Mouse (Mus musculus) testis, postnatal 10 days (tissue): ENCODE results near the gene Itgb5.
A peak's percentile ranks its signal among the peaks of the same experiment; 100 is the strongest.

Experiments
- DNase-seq: peaks from one replicate; pipeline ENCODE4 v3.0.0; 2021; ENCODE audit warnings: low spot score

Itgb5 gene

DNA sequence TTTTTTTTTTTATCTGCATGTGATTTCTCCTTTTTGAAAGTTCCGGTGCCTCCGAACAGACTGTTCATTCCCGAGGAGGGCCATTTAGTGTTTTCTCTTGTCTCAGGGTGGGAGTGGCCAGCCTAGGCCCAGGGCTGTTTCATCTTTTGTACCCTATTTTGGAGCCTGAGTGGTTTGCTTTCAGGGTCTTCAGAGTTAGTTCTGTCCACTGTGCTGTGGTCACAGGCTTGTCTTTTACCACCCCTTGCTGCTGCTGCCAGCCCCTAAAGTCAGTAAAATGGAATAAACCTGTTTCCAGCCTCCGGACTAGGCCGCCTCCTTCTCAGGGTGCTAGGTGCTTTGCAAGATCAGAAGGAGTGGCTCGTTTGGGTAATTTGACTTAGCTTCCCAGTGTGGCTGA lies 2.6 kb downstream of the Itgb5 start:
- no peak for DNase-seq

DNA sequence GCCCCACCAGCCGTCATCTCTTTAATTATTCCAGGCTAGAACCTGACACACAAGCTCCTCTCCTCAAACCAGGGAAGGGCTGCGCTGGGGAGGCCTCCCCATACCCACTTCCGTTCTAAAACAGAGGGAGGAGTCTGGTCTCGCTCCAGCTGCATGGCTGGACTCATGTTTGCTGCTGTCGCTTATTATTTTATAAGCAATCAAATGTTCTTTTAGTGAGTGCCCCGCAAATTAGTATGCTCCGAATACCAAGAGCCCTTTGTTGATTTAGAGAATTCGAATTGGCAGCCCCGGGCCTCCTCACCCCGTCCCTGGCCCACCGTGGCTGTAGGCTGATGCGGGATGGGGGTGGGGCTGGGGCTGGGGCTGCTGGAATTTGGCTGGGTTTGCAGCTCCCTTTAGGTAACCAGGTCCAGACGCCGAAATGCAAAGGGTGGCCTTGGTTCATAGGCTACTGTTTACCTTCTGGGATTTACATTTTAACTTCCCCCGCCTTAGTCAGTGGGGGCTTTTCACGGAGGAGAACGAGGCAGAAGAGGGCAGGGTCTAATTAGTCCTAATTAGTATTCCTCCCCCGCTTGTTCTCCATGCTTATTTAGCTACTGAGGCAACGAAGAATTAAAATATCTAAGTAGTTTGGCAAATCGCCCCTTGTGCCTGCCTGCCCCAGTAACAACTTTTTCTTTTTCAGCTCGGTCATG lies 3.4 kb downstream of the Itgb5 start:
- no peak for DNase-seq

DNA sequence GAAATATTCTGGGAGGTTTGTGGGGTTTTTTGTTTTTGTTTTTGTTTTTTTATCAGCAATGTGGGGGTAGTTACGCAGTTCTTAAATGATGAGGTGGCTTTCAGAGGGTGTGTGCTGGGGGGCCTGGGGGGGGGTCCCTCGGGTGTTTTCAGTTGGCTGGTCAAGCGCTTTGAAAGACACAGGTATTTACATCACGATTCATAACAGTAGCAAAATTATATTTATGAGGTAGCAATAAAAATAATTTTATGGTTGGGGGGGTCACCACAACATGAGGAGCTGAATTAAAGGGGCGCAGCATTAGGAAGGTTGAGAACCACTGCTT lies 3.9 kb downstream of the Itgb5 start:
- DNase-seq: no peak

DNA sequence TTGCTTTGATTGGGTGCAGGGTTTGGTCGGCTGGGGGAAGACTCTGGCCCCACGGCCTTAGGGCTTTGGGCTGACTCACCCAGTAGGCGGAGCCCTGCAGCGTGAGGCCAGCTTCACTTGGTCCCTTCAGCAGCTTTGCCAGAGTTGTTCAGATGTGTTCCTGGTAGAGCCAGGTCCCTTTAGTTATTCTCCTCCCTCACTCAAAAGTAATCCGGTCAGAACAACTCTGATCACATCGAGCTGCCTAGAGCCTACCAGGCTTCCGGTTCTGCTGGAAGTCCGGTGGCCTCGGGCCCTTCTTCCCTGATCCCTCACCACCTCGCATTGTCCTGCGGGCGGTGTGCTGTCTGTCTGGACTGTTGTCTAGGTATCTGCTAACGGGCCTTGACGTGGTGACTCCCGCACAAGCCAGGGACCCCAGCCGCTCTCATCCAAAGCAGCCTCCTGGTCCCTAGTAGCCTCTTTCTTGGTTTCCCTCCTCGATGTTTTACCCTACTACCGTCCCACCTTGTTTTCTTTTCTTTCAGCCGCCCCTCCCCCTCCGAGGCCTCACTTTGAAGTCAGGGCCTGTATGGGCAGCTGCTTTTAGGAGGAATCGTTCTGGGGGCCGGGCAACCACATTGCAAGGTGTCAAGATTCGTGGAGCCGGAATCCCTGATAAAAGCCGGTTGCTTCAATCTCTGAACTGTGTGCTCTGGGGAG lies 4.5 kb downstream of the Itgb5 start:
- DNase-seq: peak; percentile 56

DNA sequence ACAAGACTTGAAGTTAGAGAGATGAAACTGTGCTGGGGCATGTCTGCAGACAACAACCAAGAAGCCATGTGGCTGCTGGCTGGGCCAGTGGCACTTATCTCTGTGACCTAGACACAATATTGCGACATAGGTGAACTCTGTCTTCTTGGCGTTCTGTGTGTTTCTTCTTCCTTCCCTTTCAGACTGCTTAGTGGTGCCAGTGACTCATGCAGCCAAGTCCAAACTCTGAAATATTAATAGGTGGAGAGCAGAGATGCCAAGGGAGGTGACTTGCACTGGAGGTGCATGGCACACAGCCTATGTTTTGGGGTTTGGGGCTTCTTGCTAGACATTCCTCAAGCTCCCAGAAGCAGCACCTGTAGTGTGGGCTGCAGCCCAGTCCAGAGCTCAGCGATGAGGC lies 7.2 kb downstream of the Itgb5 start:
- DNase-seq: no peak

DNA sequence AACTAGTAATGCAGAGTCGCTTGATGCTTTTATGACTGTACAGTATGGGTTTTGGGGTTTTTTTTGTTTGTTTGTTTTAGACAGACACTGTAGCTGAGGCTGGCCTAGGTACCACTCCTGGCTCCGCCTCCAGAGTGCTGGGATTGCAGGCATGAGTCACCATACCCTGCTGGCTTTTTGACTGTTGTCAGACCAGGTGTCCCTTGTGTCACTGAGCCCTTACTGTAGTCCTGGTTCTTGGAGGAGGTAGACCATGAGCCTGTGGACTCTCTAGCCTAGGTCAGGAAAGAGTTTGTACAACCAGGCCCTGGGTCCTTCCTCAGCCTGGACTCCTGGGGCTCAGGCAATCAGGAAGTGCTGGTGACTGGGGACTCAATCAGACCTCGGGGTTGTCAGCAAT lies 7.7 kb downstream of the Itgb5 start:
- no peak for DNase-seq

DNA sequence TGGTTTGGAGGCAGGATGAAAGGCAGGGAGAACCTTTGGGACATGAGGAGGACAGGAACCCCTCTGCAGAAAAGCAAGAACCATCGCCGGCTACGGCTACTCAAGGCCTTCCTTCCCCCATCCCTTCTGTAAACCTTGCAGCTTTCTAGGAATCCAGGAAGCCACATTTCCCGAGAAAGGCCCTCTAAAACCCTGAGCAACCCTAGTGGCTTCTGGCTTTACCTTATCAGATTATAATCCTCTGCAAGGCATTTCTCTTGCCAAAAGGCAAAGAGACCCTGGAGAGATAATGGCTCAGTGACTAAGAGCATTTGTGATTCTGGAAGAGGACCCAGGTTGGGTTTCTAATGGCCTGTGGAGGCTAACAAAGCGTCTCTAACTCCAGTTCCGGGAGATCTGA lies 11.2 kb downstream of the Itgb5 start:
- no peak for DNase-seq

DNA sequence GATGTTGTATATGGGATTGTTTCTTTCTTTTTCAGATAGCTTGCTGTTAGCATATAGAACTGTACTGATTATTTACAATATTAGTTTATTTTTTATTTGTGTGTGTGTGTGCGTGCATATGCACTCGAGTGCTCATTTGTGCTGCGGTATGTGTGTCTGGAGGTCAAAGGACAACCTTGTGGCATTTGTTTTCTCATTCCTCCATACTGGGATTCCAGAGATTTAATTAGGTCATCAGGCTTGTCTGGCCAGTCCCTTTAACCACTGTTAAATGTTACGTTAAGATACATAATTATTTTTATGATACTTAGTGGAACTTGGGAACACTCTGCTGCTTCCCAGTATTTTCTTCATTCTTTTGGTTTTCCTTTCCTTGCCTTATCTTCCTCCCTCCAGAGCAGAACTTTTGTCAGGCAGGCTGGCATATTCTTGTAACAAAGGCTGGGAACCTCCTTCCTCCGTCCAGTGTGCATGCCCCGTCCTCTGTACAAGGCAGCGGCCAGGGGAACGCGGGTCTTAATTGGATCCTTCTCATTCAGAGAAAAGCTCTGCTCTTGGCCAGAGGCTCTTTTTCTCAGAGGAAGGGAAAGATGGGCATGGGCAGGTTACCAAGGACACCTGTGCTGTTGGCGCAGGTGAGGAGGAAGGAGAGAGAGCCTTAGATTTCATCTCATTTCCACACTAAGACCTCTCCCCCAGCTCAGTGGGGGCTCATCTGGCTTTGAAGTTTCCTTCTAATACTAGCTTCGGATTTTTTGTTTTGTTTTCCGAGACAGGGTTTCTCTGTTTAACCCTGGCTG lies 12.8 kb downstream of the Itgb5 start:
- DNase-seq: no peak

DNA sequence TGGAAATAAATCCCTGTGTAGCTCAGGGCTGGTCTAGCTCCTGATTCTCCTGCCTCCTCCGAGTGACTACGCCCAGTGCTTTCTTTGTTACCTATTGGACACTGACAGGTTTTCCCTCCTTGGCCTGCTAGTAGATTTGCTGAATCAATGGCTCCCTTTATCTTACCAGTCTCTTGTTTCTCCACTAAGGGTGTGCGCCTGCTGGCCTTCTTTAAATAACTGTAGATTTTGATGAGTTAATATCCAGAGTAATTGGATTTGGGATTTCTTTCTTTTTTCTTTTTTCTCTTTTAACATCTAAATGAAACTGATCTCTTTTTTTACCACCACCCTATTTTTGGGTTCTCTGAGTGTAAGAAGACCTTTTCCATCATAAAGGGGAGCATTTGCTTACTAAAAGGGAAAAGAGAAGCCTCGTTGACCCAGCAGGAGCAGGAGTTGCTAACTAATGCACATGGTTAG lies 14.7 kb downstream of the Itgb5 start:
- DNase-seq: no peak

DNA sequence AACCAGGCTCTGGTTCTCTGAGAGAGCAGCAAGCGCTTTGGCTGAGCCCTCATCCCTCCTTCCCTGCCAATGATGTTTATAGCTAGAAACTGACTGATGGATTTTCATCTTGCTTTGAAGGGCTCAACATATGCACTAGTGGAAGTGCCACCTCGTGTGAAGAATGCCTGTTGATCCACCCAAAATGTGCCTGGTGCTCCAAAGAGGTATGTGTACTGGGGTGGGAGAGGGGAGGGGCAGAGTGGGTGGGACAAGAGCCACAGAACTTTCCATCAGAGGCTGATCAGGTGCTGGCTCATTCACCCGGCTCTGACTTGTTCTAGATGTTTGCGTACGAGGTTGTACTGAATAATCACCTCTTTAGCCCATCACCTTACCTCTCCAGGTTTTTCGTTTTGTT lies 15.4 kb downstream of the Itgb5 start:
- no peak for DNase-seq

DNA sequence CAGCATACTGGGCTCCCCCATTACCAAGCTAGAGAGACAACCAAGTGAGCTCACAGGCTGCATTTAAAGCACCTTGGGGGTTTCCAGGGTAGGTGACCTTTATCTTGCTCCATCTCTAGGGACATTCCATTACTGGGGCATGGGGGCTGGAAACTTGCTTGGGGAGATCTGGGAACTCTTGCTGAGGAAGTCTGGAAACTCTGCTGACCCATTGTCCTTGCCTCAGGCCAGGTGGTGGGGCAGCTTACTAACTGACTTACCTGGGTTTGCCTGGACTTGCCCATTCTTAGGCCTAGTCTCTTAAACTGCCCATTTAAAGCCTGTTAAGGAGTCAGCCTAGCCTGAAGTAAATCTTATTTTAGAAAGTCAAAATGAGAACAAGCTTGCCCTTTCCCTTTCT lies 23.8 kb downstream of the Itgb5 start:
- no peak for DNase-seq

DNA sequence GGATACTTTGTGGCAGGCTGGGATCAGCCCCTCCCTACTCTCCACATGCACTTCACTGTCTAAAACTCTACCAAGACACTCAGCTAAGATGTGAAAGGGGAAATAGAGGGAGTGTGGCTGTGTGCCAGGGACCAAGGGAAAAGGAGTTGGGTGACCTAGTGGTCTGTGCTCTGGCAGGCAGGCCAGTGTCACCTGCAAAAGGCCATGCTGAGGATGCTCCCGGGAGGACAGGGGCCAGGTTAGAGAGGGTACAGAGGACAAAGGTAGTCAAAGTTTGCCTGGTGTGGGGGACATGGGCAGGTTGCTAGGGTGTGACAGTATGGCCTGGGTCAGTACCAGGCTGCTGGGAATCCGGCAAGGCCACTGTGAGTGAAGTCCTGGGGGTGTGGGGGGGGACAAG lies 29.3 kb downstream of the Itgb5 start:
- DNase-seq: peak; percentile 51

DNA sequence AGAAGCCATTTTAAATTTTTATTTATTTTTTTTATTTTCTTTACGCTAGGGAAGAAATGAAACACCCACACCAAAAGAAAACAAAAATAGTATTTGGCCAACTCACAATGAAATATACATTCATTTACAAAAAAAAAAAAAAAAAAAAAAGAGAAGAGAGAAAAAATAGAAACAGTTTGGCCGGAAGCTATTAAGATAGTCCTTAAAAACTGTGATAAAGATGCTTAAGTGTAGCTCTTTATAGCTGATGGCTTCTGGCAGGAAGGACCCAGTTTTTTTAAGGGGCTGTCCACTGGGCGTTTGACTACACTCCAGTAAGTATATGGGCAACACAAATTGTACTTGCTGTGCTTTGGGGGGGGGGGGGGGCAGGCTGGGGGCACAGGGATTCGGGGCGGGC lies 29.9 kb downstream of the Itgb5 start:
- DNase-seq: no peak

DNA sequence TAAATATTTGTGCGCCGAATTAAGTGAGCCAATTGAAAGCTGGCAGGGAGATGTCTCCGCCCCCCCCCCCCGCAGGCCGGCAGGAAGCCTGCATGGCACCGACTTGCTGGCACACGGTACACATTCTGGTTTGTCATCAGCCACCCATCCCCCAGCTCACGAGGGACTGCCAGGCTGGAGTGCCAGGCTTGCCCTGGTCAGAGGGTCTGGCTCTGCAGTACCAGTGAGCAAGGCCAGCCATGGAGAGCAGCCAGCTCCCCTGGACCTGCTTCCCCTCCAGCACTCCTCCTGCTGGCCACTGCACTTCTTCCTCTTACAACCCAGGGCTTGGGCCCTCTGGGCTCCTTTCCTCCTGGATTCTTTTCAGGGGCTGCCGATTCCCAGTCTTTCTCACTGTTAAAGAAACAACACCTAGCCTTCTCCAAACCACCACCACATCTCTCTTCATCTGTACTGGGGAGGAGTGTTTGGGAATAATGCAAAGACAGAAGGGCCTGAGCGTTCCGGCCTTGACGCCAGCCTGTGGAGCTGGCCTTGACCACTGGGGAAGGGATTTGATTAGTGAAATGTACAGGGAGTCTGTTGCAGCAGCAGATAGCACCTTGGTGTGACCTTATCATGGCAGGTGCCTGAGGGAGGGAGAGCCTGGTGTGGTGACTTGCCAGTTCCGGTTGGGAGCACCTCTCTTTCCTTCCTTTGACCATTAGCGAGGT lies 30.7 kb downstream of the Itgb5 start:
- peak; percentile 77 for DNase-seq

DNA sequence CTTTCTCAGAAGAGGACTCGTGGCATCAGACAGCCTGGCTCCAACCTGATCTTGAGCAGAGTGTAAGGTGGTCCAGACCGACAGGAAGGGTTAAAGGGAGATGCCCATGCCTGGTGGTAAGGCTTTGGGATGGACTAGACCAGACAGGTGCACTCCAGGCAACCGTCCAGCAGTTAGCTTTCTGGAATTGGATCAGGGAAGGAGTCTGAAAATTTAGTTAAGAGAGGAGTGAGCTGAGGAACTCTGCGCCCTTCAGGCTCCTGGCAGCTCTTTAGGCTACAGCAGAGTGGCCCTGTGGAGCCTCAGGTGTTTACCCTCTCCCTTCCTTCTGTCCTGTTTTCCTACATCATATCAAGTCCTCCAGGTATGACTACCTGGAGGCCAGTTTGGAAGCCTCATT lies 32.9 kb downstream of the Itgb5 start:
- no peak for DNase-seq

DNA sequence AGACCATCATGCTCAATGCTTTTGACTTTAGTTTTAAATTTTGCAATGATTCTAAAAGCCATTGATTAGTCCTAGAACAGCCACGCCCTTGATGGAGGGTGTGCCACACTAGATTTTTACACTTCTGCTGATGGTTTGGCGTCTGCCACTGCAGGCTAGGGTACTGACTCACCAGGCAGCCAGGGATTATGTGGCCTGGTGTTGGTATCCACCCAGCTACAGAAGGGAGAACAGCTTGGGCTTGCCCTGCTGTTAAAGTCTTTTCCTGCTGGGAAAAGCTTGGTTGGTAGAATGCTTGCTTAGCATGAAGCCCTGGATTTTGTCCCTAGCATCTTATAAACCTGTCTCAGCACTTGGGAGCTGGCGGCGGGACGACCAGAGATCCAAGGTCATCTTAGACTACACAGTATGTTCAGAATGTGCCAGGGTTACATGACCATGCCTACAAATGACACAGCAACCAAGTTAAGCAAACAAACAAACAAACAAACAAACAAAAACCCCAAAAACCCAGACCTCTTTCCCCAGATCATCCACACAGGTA lies 33.8 kb downstream of the Itgb5 start:
- no peak for DNase-seq

DNA sequence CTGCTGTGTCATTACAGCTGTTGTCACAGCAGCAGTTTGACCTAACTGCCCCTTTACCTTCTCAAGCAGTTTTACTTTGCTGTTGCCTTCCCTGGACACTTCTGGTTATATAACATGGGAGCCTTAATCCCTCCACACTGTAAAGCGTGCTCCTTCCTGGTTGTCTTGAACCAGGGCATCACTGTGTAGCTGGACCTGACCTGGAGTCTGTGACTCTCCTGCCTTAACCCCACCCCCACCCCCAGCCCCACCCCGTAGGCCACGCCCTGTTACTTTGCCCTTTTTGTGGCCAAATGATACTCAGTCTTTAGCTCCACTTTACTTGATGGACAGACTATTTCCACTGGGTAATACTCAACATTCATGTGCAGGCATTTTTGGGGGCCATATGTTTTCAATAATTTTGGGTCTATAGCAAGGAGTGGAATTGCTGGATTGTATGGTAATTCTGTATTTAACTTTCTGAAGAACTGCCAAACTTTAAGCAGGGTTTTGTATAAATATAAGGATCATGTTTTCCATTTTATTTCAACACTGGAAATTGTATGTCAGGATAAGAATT lies 40.8 kb downstream of the Itgb5 start:
- DNase-seq: no peak

DNA sequence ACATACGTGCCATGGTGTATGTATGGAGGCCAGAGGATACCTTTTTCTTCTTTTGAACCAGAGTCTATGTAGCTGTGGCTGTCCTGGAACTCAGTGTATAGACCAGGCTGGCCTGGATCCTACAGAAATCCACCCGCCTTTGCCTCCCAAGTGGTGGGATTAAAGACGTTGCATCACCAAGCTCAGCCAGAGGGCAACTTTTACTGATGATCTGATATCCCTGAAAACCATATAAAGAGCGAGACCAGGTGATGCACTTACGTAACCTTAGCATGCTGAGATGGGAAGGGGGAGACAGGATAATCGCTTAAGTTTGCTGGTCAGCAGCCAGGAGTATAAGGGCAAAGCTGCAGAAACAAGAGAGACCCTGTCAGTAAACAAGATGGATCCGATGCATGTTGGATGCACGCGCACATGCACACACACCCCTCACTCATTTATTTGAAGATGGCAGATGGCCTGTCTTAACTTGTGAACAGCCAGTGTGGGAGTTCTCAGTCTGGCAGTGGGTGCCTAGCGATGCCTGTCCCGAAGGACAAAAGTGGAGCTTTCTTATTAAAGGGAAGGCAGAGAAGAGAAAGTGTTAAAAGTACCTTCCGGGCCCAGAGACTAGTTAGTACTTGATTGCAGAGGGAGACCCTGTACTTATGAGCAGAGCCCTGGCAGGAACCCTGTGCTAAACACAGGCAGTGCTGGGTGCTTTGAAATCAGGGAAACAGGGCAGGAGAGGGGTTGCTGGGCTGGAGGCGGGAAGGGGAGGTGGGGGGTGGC lies 41.7 kb downstream of the Itgb5 start:
- DNase-seq: no peak

DNA sequence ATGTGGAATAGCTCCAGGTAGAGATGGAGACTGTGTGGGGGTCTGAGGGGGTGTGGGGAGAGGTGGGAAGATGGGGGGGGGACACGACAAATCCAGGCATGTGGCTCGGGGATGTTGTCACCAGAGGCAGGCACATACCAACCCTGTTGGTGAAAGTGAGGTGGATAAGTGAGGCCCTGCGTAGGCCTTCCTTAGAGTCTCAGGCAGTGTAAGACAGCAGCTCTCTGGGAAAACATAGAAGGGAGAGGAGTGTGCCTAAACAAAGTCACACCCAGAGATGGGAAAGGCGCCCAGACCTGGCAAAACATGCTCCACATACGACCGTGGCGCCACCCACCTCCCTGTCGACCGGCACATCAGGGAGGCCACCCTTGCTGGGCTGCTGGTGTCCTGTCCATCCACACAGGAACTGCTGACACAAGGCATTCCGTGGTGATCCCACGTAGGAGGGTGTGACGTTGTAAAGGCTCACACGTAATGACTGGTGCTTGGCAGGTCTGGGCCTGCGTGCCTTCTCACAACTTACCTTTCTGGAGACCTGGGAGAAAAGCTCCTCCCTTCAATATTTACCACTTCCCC lies 42.5 kb downstream of the Itgb5 start:
- DNase-seq: no peak

DNA sequence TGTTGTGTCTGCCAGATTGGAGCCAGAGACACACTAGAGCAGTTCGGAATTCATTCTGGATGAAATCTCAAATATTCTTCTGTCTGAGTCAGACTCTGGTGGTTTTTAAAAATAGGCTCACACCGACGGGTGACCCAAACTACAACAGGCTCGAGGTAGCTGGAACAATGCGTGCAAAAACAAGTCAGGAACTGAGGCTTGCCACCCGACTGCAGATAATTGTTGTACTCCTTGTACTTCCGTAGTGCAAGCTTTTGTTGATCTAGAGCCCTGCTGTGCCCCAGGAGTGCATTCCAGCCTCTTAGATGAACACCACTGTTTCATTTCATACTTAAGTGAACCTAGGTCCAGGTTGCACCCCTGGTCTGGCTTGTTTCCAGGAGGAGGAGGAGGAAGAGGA lies 43.8 kb downstream of the Itgb5 start:
- DNase-seq: no peak
